Mouse (Mus musculus): ENCODE results near the gene Nradd. TPM values are rescaled to one million over a fixed set of nuclear protein-coding genes. Genes with fewer than 3 reads are reported as not detected.

The Nradd gene
- total and polyA plus RNA-seq, 3 experiments: 0.58 to 1.1 TPM; not detected in 1

Other genes starting within 250 kb of the Nradd start
- 7.3 and 8.3 TPM in 2 replicates for gene Ptpn23, start 216.2 kb downstream of the Nradd start, total RNA-seq (2012; rRNA removed)
- gene Ptpn23, start 216.2 kb downstream of the Nradd start, polyA plus RNA-seq (2012; ENCODE audit: insufficient read depth in 1 of 2, insufficient read length in 2 of 2, low read depth in 1 of 2, low replicate concordance in 2 of 2, missing spikeins in 1 of 2): 10 to 100 TPM in 1 of 2 experiments, not detected in 1; 40.1 TPM
- gene Ngp, start 204.7 kb downstream of the Nradd start, total RNA-seq (2012; rRNA removed): not detected in 2 replicates
- not detected for gene Ngp, start 204.7 kb downstream of the Nradd start, polyA plus RNA-seq (2012; ENCODE audit: insufficient read depth in 1 of 2, insufficient read length in 2 of 2, low read depth in 1 of 2, low replicate concordance in 2 of 2, missing spikeins in 1 of 2)
- gene Klhl18, start 147.8 kb downstream of the Nradd start, total RNA-seq (2012; rRNA removed): 3.8 TPM in 2 replicates
- gene Klhl18, start 147.8 kb downstream of the Nradd start, polyA plus RNA-seq (2012; ENCODE audit: insufficient read depth in 1 of 2, insufficient read length in 2 of 2, low read depth in 1 of 2, low replicate concordance in 2 of 2, missing spikeins in 1 of 2): 1 to 10 TPM in 1 of 2 experiments, not detected in 1; 6.9 TPM
- 0.33 and 0.54 TPM in 2 replicates for gene Kif9, start 147.5 kb downstream of the Nradd start, total RNA-seq (2012; rRNA removed)
- gene Kif9, start 147.5 kb downstream of the Nradd start, polyA plus RNA-seq (2012; ENCODE audit: insufficient read depth in 1 of 2, insufficient read length in 2 of 2, low read depth in 1 of 2, low replicate concordance in 2 of 2, missing spikeins in 1 of 2): under 1 TPM in 1 of 2 experiments, not detected in 1; 0.72 TPM
- gene Setd2, start 91.9 kb downstream of the Nradd start, total RNA-seq (2012; rRNA removed): 28.2 and 36.8 TPM in 2 replicates
- 100 to 1,000 TPM in 1 of 2 experiments, 10 to 100 TPM in 1; 59.2 to 105 TPM for gene Setd2, start 91.9 kb downstream of the Nradd start, polyA plus RNA-seq (2012; ENCODE audit: insufficient read depth in 1 of 2, insufficient read length in 2 of 2, low read depth in 1 of 2, low replicate concordance in 2 of 2, missing spikeins in 1 of 2)
- 7.0 and 9.3 TPM in 2 replicates for gene Nbeal2, start 29.7 kb upstream of the Nradd start, total RNA-seq (2012; rRNA removed)
- gene Nbeal2, start 29.7 kb upstream of the Nradd start, polyA plus RNA-seq (2012; ENCODE audit: insufficient read depth in 1 of 2, insufficient read length in 2 of 2, low read depth in 1 of 2, low replicate concordance in 2 of 2, missing spikeins in 1 of 2): 10 to 100 TPM in 1 of 2 experiments, not detected in 1; 17.2 TPM
- 122 and 129 TPM in 2 replicates for gene Ccdc12, start 32.1 kb upstream of the Nradd start, total RNA-seq (2012; rRNA removed)
- gene Ccdc12, start 32.1 kb upstream of the Nradd start, polyA plus RNA-seq (2012; ENCODE audit: insufficient read depth in 1 of 2, insufficient read length in 2 of 2, low read depth in 1 of 2, low replicate concordance in 2 of 2, missing spikeins in 1 of 2): 100 to 1,000 TPM in 1 of 2 experiments, not detected in 1; 112 TPM
- not detected in 2 replicates for gene Myl3, start 117.4 kb upstream of the Nradd start, total RNA-seq (2012; rRNA removed)
- gene Myl3, start 117.4 kb upstream of the Nradd start, polyA plus RNA-seq (2012; ENCODE audit: insufficient read depth in 1 of 2, insufficient read length in 2 of 2, low read depth in 1 of 2, low replicate concordance in 2 of 2, missing spikeins in 1 of 2): not detected
- gene Pth1r, start 122.7 kb upstream of the Nradd start, total RNA-seq (2012; rRNA removed): 0.15 and 0.33 TPM in 2 replicates
- gene Pth1r, start 122.7 kb upstream of the Nradd start, polyA plus RNA-seq (2012; ENCODE audit: insufficient read depth in 1 of 2, insufficient read length in 2 of 2, low read depth in 1 of 2, low replicate concordance in 2 of 2, missing spikeins in 1 of 2): under 1 TPM in 1 of 2 experiments, not detected in 1; 0.77 TPM
- not detected in 2 replicates for gene Prss42, start 173.7 kb upstream of the Nradd start, total RNA-seq (2012; rRNA removed)
- gene Prss42, start 173.7 kb upstream of the Nradd start, polyA plus RNA-seq (2012; ENCODE audit: insufficient read depth in 1 of 2, insufficient read length in 2 of 2, low read depth in 1 of 2, low replicate concordance in 2 of 2, missing spikeins in 1 of 2): not detected
- not detected in 2 replicates for gene Prss44, start 189.5 kb upstream of the Nradd start, total RNA-seq (2012; rRNA removed)
- gene Prss44, start 189.5 kb upstream of the Nradd start, polyA plus RNA-seq (2012; ENCODE audit: insufficient read depth in 1 of 2, insufficient read length in 2 of 2, low read depth in 1 of 2, low replicate concordance in 2 of 2, missing spikeins in 1 of 2): not detected
- not detected in 2 replicates for gene Prss43, start 202.2 kb upstream of the Nradd start, total RNA-seq (2012; rRNA removed)
- not detected for gene Prss43, start 202.2 kb upstream of the Nradd start, polyA plus RNA-seq (2012; ENCODE audit: insufficient read depth in 1 of 2, insufficient read length in 2 of 2, low read depth in 1 of 2, low replicate concordance in 2 of 2, missing spikeins in 1 of 2)
- gene Prss45, start 210.1 kb upstream of the Nradd start, total RNA-seq (2012; rRNA removed): not detected in 2 replicates
- gene Prss45, start 210.1 kb upstream of the Nradd start, polyA plus RNA-seq (2012; ENCODE audit: insufficient read depth in 1 of 2, insufficient read length in 2 of 2, low read depth in 1 of 2, low replicate concordance in 2 of 2, missing spikeins in 1 of 2): not detected
- not detected in 2 replicates for gene Prss46, start 220.1 kb upstream of the Nradd start, total RNA-seq (2012; rRNA removed)
- gene Prss46, start 220.1 kb upstream of the Nradd start, polyA plus RNA-seq (2012; ENCODE audit: insufficient read depth in 1 of 2, insufficient read length in 2 of 2, low read depth in 1 of 2, low replicate concordance in 2 of 2, missing spikeins in 1 of 2): not detected
- gene Prss50, start 233.5 kb upstream of the Nradd start, total RNA-seq (2012; rRNA removed): not detected in 2 replicates
- gene Prss50, start 233.5 kb upstream of the Nradd start, polyA plus RNA-seq (2012; ENCODE audit: insufficient read depth in 1 of 2, insufficient read length in 2 of 2, low read depth in 1 of 2, low replicate concordance in 2 of 2, missing spikeins in 1 of 2): not detected